Mouse (Mus musculus): Measurements from ENCODE around the gene Alpk3.

DNA sequence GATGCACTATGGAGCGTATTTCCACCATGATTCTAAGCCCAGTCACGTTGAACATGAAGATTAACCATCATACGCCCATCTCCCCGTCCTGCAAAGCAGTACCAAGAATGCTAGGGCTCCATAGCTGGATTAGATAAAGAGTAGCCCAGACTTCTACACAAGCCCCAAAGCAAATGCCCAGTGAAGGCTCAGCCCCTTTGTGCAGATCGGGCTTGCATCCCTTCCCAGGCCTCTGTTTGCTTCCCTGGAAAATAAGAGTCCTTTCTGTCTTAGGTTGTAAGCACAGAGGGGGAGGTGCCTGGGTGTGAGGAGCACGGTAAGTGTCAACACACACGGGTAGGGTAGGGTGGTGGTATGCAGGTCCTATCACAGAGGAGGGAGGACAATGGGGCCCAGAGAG, 95.4 kb downstream of the Alpk3 start:
- TF ChIP-seq CTCF (IDR thresholded peaks at IDR 0.05; ENCODE audit: low read depth), result no peak
- TF ChIP-seq EP300 (optimal IDR thresholded peaks at IDR 0.05), result no peak
